Mouse (Mus musculus): Measurements from ENCODE around the gene Ror2. TPM values are rescaled to one million over a fixed set of nuclear protein-coding genes. Genes with fewer than 3 reads are reported as not detected.

The Ror2 gene
- polyA plus RNA-seq, 1 experiment, result not detected

GRCm38 (mm10) chr13:53119586-53120426 lies 166.1 kb downstream of the Ror2 start:
- Histone ChIP-seq H3K27ac (ENCODE audit: control insufficient read depth, insufficient read depth, low read depth, low read length, poor library complexity) (no peak overlapping the region), H3K4me3 (replicated peaks; ENCODE audit: control insufficient read depth, low read depth, low read length) (no peak overlapping the region), H3K4me1 (ENCODE audit: control insufficient read depth, insufficient read depth, low read length) (no peaks in the 10 kb centered on the region)
- WGBS, result 35% methylated on average over 10 of the region's 10 CpGs
- TF ChIP-seq CTCF (IDR thresholded peaks at IDR 0.05; ENCODE audit: control insufficient read depth, insufficient read depth, low read length) (peak; percentile 80), POLR2A (IDR thresholded peaks at IDR 0.05; ENCODE audit: borderline replicate concordance, control insufficient read depth, low read depth, low read length) (no peak)

DNA sequence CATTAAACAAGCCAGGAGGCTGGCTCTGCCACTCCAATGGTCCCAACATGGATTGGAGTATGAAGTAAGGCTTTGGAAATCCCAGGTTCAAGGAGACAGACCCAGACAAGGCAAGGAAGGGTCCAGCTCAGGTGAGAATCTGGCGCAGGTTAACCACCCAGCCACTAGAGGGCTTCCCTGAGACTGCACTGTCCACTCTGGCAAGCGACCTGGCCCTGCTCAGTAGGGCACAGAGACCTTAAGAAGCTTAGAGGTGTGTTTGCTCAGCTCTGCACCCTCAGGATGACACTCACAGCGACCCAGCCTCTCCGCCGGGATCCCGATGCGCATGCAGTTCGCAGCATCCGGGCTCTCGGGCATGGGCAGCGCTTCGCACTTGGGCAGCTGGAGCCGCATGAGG lies 167.5 kb downstream of the Ror2 start:
- WGBS, result 83% methylated on average over 13 of the region's 13 CpGs
- Histone ChIP-seq H3K27ac (ENCODE audit: control insufficient read depth, insufficient read depth, low read depth, low read length, poor library complexity) (no peak overlapping the region), H3K4me1 (ENCODE audit: control insufficient read depth, insufficient read depth, low read length) (no peaks in the 10 kb centered on the region), H3K4me3 (replicated peaks; ENCODE audit: control insufficient read depth, low read depth, low read length) (no peak overlapping the region)
- TF ChIP-seq CTCF (IDR thresholded peaks at IDR 0.05; ENCODE audit: control insufficient read depth, insufficient read depth, low read length) (peak; percentile 48; the same call in 1 of the 2 replicates), POLR2A (IDR thresholded peaks at IDR 0.05; ENCODE audit: borderline replicate concordance, control insufficient read depth, low read depth, low read length) (no peak)

GRCm38 (mm10) chr13:53117921-53118320 lies 168.0 kb downstream of the Ror2 start:
- WGBS, result 78% methylated on average over 7 of the region's 7 CpGs
- H3K27ac ChIP-seq (ENCODE audit: control insufficient read depth, insufficient read depth, low read depth, low read length, poor library complexity), result no peak overlapping the region
- TF ChIP-seq CTCF (IDR thresholded peaks at IDR 0.05; ENCODE audit: control insufficient read depth, insufficient read depth, low read length) (no peak), POLR2A (IDR thresholded peaks at IDR 0.05; ENCODE audit: borderline replicate concordance, control insufficient read depth, low read depth, low read length) (no peak)
- H3K4me3 ChIP-seq (replicated peaks; ENCODE audit: control insufficient read depth, low read depth, low read length), result no peak overlapping the region
- no peaks in the 10 kb centered on the region for H3K4me1 ChIP-seq (ENCODE audit: control insufficient read depth, insufficient read depth, low read length)

DNA sequence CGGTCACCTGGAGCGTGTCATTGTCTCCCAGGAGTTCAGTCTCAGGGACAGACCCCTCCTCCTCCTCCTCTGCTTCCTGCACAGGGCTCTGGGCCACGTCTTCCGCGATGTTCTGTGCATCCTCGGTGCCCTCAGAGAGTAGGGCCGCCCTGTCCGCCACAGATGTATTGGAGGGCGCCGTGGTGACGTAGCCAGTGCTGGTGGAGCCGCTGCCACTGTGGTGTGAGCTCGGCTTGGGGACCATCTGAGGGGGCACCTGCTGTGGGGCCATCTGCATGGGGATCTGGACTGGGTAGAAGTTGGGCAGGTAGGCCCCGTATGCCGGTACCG lies 175.7 kb downstream of the Ror2 start:
- TF ChIP-seq CTCF (IDR thresholded peaks at IDR 0.05; ENCODE audit: control insufficient read depth, insufficient read depth, low read length), result no peak
- no peak for TF ChIP-seq POLR2A (IDR thresholded peaks at IDR 0.05; ENCODE audit: borderline replicate concordance, control insufficient read depth, low read depth, low read length)
- H3K4me1 ChIP-seq (ENCODE audit: control insufficient read depth, insufficient read depth, low read length), result peaks cover 1% of the 10 kb centered on the region
- no peak overlapping the region for H3K27ac ChIP-seq (ENCODE audit: control insufficient read depth, insufficient read depth, low read depth, low read length, poor library complexity)
- no peak overlapping the region for H3K4me3 ChIP-seq (replicated peaks; ENCODE audit: control insufficient read depth, low read depth, low read length)
- WGBS, result 85% methylated on average over 16 of the region's 16 CpGs

GRCm38 (mm10) chr13:53109560-53110248 lies 176.2 kb downstream of the Ror2 start:
- H3K4me1 ChIP-seq (ENCODE audit: control insufficient read depth, insufficient read depth, low read length), result peaks cover 1% of the 10 kb centered on the region
- no peak overlapping the region for H3K4me3 ChIP-seq (replicated peaks; ENCODE audit: control insufficient read depth, low read depth, low read length)
- H3K27ac ChIP-seq (ENCODE audit: control insufficient read depth, insufficient read depth, low read depth, low read length, poor library complexity), result no peak overlapping the region
- 21% methylated on average over 17 of the region's 17 CpGs for WGBS
- TF ChIP-seq CTCF (IDR thresholded peaks at IDR 0.05; ENCODE audit: control insufficient read depth, insufficient read depth, low read length) (peak; percentile 77), POLR2A (IDR thresholded peaks at IDR 0.05; ENCODE audit: borderline replicate concordance, control insufficient read depth, low read depth, low read length) (no peak)

GRCm38 (mm10) chr13:53106676-53107075 lies 179.2 kb downstream of the Ror2 start:
- no peak for TF ChIP-seq POLR2A (IDR thresholded peaks at IDR 0.05; ENCODE audit: borderline replicate concordance, control insufficient read depth, low read depth, low read length)
- no peak for TF ChIP-seq CTCF (IDR thresholded peaks at IDR 0.05; ENCODE audit: control insufficient read depth, insufficient read depth, low read length)
- H3K4me1 ChIP-seq (ENCODE audit: control insufficient read depth, insufficient read depth, low read length), result peaks cover 1% of the 10 kb centered on the region
- no peak overlapping the region for H3K27ac ChIP-seq (ENCODE audit: control insufficient read depth, insufficient read depth, low read depth, low read length, poor library complexity)
- no peak overlapping the region for H3K4me3 ChIP-seq (replicated peaks; ENCODE audit: control insufficient read depth, low read depth, low read length)
- 10% methylated on average over 13 of the region's 13 CpGs for WGBS

DNA sequence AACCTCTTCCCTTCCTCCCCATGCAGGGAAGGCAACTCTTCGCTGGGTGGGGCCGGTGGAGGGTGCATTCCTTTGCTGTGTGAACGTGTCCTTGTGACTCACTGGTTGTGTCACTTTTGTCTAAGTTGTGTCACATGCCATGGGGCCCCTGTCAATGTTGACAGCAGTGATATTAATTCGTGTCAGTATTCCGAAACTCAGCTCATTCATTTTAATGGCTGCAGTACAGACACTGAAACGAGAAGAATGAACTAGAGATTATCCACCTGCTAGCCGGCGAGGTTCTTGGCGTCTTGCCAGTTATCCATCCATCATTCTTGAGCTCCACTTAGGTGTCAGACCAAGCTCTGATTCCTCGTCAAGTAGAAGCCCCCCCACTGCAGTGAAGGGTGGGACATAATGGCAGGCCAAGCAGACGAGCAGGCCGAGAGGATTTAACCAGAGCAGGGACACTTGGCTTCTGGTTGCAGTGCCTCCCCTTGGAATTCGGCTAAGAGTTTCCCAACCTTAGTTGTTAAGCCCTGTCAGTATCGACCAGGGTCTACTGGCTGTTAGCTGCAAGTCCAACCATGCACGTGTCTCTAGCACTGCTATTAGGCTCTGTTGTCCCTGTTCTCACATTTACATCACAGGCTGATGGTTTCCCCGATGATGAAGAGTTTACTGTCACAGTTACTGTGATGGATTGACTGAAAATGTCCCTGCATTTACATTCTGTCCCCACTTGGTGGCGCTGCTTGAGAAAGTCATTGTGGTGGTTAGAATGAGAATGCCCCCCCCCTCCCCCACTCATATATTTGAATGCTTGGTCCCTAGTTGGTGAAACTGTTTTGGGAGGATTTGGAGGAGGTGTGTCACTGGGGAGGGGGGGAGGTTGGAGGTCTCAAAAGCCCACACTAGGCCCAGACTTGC lies 185.9 kb downstream of the Ror2 start:
- TF ChIP-seq CTCF (IDR thresholded peaks at IDR 0.05; ENCODE audit: control insufficient read depth, insufficient read depth, low read length), result no peak
- TF ChIP-seq POLR2A (IDR thresholded peaks at IDR 0.05; ENCODE audit: borderline replicate concordance, control insufficient read depth, low read depth, low read length), result no peak
- no peak overlapping the region for H3K27ac ChIP-seq (ENCODE audit: control insufficient read depth, insufficient read depth, low read depth, low read length, poor library complexity)
- H3K4me1 ChIP-seq (ENCODE audit: control insufficient read depth, insufficient read depth, low read length), result no peaks in the 10 kb centered on the region
- WGBS, result 60% methylated on average over 17 of the region's 17 CpGs
- H3K4me3 ChIP-seq (replicated peaks; ENCODE audit: control insufficient read depth, low read depth, low read length), result no peak overlapping the region

GRCm38 (mm10) chr13:53096615-53097014 lies 189.3 kb downstream of the Ror2 start:
- no peak overlapping the region for H3K27ac ChIP-seq (ENCODE audit: control insufficient read depth, insufficient read depth, low read depth, low read length, poor library complexity)
- no peaks in the 10 kb centered on the region for H3K4me1 ChIP-seq (ENCODE audit: control insufficient read depth, insufficient read depth, low read length)
- TF ChIP-seq POLR2A (IDR thresholded peaks at IDR 0.05; ENCODE audit: borderline replicate concordance, control insufficient read depth, low read depth, low read length), result no peak
- TF ChIP-seq CTCF (IDR thresholded peaks at IDR 0.05; ENCODE audit: control insufficient read depth, insufficient read depth, low read length), result peak; percentile 93
- no peak overlapping the region for H3K4me3 ChIP-seq (replicated peaks; ENCODE audit: control insufficient read depth, low read depth, low read length)
- 17% methylated on average over 8 of the region's 8 CpGs for WGBS

All from bone marrow, adult 2 months (tissue).